Mouse (Mus musculus): ENCODE results near the gene Atp5j2.

GRCm38 (mm10) chr5:145218671-145219070 lies 26.8 kb upstream of the Atp5j2 start:
- TF ChIP-seq POLR2A (IDR thresholded peaks at IDR 0.05; ENCODE audit: control insufficient read depth, extremely low read depth, insufficient read depth, low read length, poor library complexity) (no peak), CTCF (IDR thresholded peaks at IDR 0.05; ENCODE audit: borderline replicate concordance, control insufficient read depth, extremely low read depth, insufficient read depth, low read length, poor library complexity) (no peak)

All from thymus, adult 2 months (tissue).